Mouse (Mus musculus) ovary, adult 18-20 months (tissue): Measurements from ENCODE around the gene Stx12.
A peak's percentile ranks its signal among the peaks of the same experiment; 100 is the strongest.

Experiments
- DNase-seq: peaks from one replicate; pipeline ENCODE4 v3.0.0; 2022; ENCODE audit warnings: low spot score, mixed read lengths

Stx12 gene

GRCm38 (mm10) chr4:132863012-132863411, 21.3 kb downstream of the Stx12 start:
- no peak for DNase-seq

- DNase-seq = no peak
Observed at GRCm38 (mm10) chr4:132860880-132861279, 23.4 kb downstream of the Stx12 start.

GRCm38 (mm10) chr4:132843705-132844071, 40.6 kb downstream of the Stx12 start:
- DNase-seq = no peak

- peak; percentile 91 for DNase-seq
Observed at GRCm38 (mm10) chr4:132842970-132843704, 41.2 kb downstream of the Stx12 start, which contains the start of gene Ppp1r8. TSS of gene Ppp1r8 (minus strand) at chr4:132843169.

GRCm38 (mm10) chr4:132842281-132842906, 41.9 kb downstream of the Stx12 start:
- no peak for DNase-seq

- DNase-seq = no peak
Observed at GRCm38 (mm10) chr4:132841493-132841892, 42.8 kb downstream of the Stx12 start.

GRCm38 (mm10) chr4:132823614-132824366, 60.5 kb downstream of the Stx12 start:
- peak; percentile 19 for DNase-seq

GRCm38 (mm10) chr4:132818442-132818841, 65.9 kb downstream of the Stx12 start:
- no peak for DNase-seq

- no peak for DNase-seq
Observed at GRCm38 (mm10) chr4:132816855-132817254, 67.5 kb downstream of the Stx12 start.

- DNase-seq = no peak
Observed at GRCm38 (mm10) chr4:132816404-132816803, 67.9 kb downstream of the Stx12 start.

GRCm38 (mm10) chr4:132809621-132810020, 74.7 kb downstream of the Stx12 start:
- no peak for DNase-seq

- no peak for DNase-seq
Observed at GRCm38 (mm10) chr4:132807771-132808641, 76.3 kb downstream of the Stx12 start.

GRCm38 (mm10) chr4:132806620-132807191, 77.6 kb downstream of the Stx12 start:
- DNase-seq = no peak

GRCm38 (mm10) chr4:132805599-132806197, 78.6 kb downstream of the Stx12 start:
- DNase-seq = no peak

GRCm38 (mm10) chr4:132805146-132805545, 79.2 kb downstream of the Stx12 start:
- no peak for DNase-seq

- no peak for DNase-seq
Observed at GRCm38 (mm10) chr4:132804331-132804730, 80.0 kb downstream of the Stx12 start.

GRCm38 (mm10) chr4:132803876-132804275, 80.4 kb downstream of the Stx12 start:
- no peak for DNase-seq
